Mouse (Mus musculus) liver, postnatal 0 days (tissue): ENCODE data around the gene Gm12184.

Experiments
- CTCF ChIP-seq: sonication (generic); IDR thresholded peaks from 2 replicates; pipeline ENCODE4 v1.5.1; 2016; ENCODE audit warnings: antibody characterized with exemption, low read depth
- EP300 ChIP-seq: IDR thresholded peaks from 2 replicates; pipeline ENCODE4 v1.6.1; 2016; ENCODE audit warnings: antibody characterized with exemption, low read depth, mild to moderate bottlenecking

- peak; percentile 94 for TF ChIP-seq CTCF
- no peak for TF ChIP-seq EP300
These were observed 32.6 kb upstream of the Gm12184 start for GRCm38 (mm10) chr11:48859014-48859413.
